Mouse (Mus musculus) urinary bladder, postnatal 25 days (tissue): ENCODE results near the gene Nos1ap.

Experiments
- DNase-seq: peaks from one replicate; pipeline ENCODE4 v3.0.0; 2022; ENCODE audit warnings: low spot score

Nos1ap gene

GRCm38 (mm10) chr1:170501556-170501955 lies 88.1 kb downstream of the Nos1ap start:
- DNase-seq: no peak

- DNase-seq: no peak
Observed at GRCm38 (mm10) chr1:170499891-170500290, 89.8 kb downstream of the Nos1ap start.

GRCm38 (mm10) chr1:170499466-170499865 lies 90.2 kb downstream of the Nos1ap start:
- DNase-seq: no peak

- DNase-seq: no peak
Observed at GRCm38 (mm10) chr1:170498645-170499044, 91.0 kb downstream of the Nos1ap start.

- no peak for DNase-seq
Observed at GRCm38 (mm10) chr1:170496221-170496620, 93.4 kb downstream of the Nos1ap start.

- DNase-seq: no peak
Observed at GRCm38 (mm10) chr1:170495538-170496183, 94.0 kb downstream of the Nos1ap start.

- DNase-seq: no peak
Observed at GRCm38 (mm10) chr1:170492527-170492926, 97.1 kb downstream of the Nos1ap start.

GRCm38 (mm10) chr1:170492027-170492426 lies 97.6 kb downstream of the Nos1ap start:
- no peak for DNase-seq

GRCm38 (mm10) chr1:170489936-170490335 lies 99.7 kb downstream of the Nos1ap start:
- no peak for DNase-seq

- DNase-seq: no peak
Observed at GRCm38 (mm10) chr1:170489450-170489849, 100.2 kb downstream of the Nos1ap start.

GRCm38 (mm10) chr1:170485119-170485518 lies 104.5 kb downstream of the Nos1ap start:
- no peak for DNase-seq

GRCm38 (mm10) chr1:170482236-170482905 lies 107.3 kb downstream of the Nos1ap start:
- no peak for DNase-seq

GRCm38 (mm10) chr1:170481093-170481492 lies 108.6 kb downstream of the Nos1ap start:
- no peak for DNase-seq

- no peak for DNase-seq
Observed at GRCm38 (mm10) chr1:170479458-170479798, 110.2 kb downstream of the Nos1ap start.

GRCm38 (mm10) chr1:170478791-170479457 lies 110.7 kb downstream of the Nos1ap start:
- DNase-seq: no peak

- DNase-seq: no peak
Observed at GRCm38 (mm10) chr1:170477636-170478600, 111.7 kb downstream of the Nos1ap start.

- no peak for DNase-seq
Observed at GRCm38 (mm10) chr1:170473460-170473859, 116.2 kb downstream of the Nos1ap start.

GRCm38 (mm10) chr1:170472861-170473260 lies 116.8 kb downstream of the Nos1ap start:
- no peak for DNase-seq

GRCm38 (mm10) chr1:170466099-170467009 lies 123.3 kb downstream of the Nos1ap start:
- no peak for DNase-seq

- DNase-seq: no peak
Observed at GRCm38 (mm10) chr1:170462140-170462539, 127.5 kb downstream of the Nos1ap start.
